Mouse (Mus musculus) right cerebral cortex, postnatal 36 days (tissue): ENCODE data around the gene Camta1.
A peak's percentile ranks its signal among the peaks of the same experiment; 100 is the strongest.

Experiments
- DNase-seq, 2 experiments: peaks; one replicate each; pipeline ENCODE4 v3.0.0; 2022; ENCODE audit warnings: low spot score in 2 of 2, mixed read lengths in 1 of 2

Camta1 gene

GRCm38 (mm10) chr4:151860441-151861331 is 990 bp downstream of the Camta1 start:
- DNase-seq = peak in 1 of 2 experiments; percentile 3

- no peak for DNase-seq
These were observed 2.4 kb downstream of the Camta1 start for GRCm38 (mm10) chr4:151859275-151859674.

- DNase-seq = no peak
These were observed 7.7 kb downstream of the Camta1 start for GRCm38 (mm10) chr4:151853949-151854348.

- no peak for DNase-seq
These were observed 10.5 kb downstream of the Camta1 start for GRCm38 (mm10) chr4:151851179-151851578.

GRCm38 (mm10) chr4:151842591-151842990 is 19.1 kb downstream of the Camta1 start:
- no peak for DNase-seq

- DNase-seq = no peak
These were observed 23.2 kb downstream of the Camta1 start for GRCm38 (mm10) chr4:151838518-151838917.

GRCm38 (mm10) chr4:151835860-151836259 is 25.8 kb downstream of the Camta1 start:
- no peak for DNase-seq

GRCm38 (mm10) chr4:151834536-151834935 is 27.1 kb downstream of the Camta1 start:
- DNase-seq = no peak

- no peak for DNase-seq
These were observed 27.7 kb downstream of the Camta1 start for GRCm38 (mm10) chr4:151833940-151834449.

- no peak for DNase-seq
These were observed 33.8 kb downstream of the Camta1 start for GRCm38 (mm10) chr4:151827840-151828239.

GRCm38 (mm10) chr4:151827356-151827755 is 34.3 kb downstream of the Camta1 start:
- DNase-seq = no peak

GRCm38 (mm10) chr4:151823963-151824362 is 37.7 kb downstream of the Camta1 start:
- DNase-seq = peak in 1 of 2 experiments; percentile 18

GRCm38 (mm10) chr4:151822986-151823385 is 38.7 kb downstream of the Camta1 start:
- DNase-seq = no peak

- DNase-seq = no peak
These were observed 43.5 kb downstream of the Camta1 start for GRCm38 (mm10) chr4:151817981-151818766.

- DNase-seq = no peak
These were observed 48.0 kb downstream of the Camta1 start for GRCm38 (mm10) chr4:151813711-151814110.

GRCm38 (mm10) chr4:151805685-151806084 is 56.0 kb downstream of the Camta1 start:
- no peak for DNase-seq

- DNase-seq = no peak
These were observed 56.6 kb downstream of the Camta1 start for GRCm38 (mm10) chr4:151805046-151805445.

- no peak for DNase-seq
These were observed 57.5 kb downstream of the Camta1 start for GRCm38 (mm10) chr4:151804208-151804607.

- DNase-seq = no peak
These were observed 63.0 kb downstream of the Camta1 start for GRCm38 (mm10) chr4:151798630-151799029.

GRCm38 (mm10) chr4:151793694-151794093 is 68.0 kb downstream of the Camta1 start:
- DNase-seq = no peak

GRCm38 (mm10) chr4:151786946-151787705 is 74.5 kb downstream of the Camta1 start:
- DNase-seq = no peak

- DNase-seq = no peak
These were observed 81.2 kb downstream of the Camta1 start for GRCm38 (mm10) chr4:151780511-151780910.
